Mouse (Mus musculus) retina, postnatal 7 days (tissue): ENCODE data around the gene Nodal.
"Not testable (repeated sequence)": the region's sequence is repeated elsewhere in the genome, so short reads cannot be mapped to it uniquely, and the experiment has no call there.

Experiments
- DNase-seq: peaks from one replicate; pipeline ENCODE4 v3.0.0-alpha.2; 2012; ENCODE audit warnings: low read depth, low spot score

The Nodal gene

GRCm38 (mm10) chr10:61429043-61429442, 11.3 kb downstream of the Nodal start:
- DNase-seq = no peak

- no peak for DNase-seq
Observed at GRCm38 (mm10) chr10:61431375-61431774, 13.6 kb downstream of the Nodal start.

- no peak for DNase-seq
Observed at GRCm38 (mm10) chr10:61440202-61440800, 22.5 kb downstream of the Nodal start.

GRCm38 (mm10) chr10:61443456-61443855, 25.7 kb downstream of the Nodal start:
- no peak for DNase-seq

- no peak for DNase-seq
Observed at GRCm38 (mm10) chr10:61443876-61444275, 26.1 kb downstream of the Nodal start.

GRCm38 (mm10) chr10:61445016-61445415, 27.2 kb downstream of the Nodal start:
- DNase-seq = no peak

GRCm38 (mm10) chr10:61447581-61448353, 30.0 kb downstream of the Nodal start:
- no peak for DNase-seq

- DNase-seq = no peak
Observed at GRCm38 (mm10) chr10:61448834-61449233, 31.1 kb downstream of the Nodal start.

- DNase-seq = no peak
Observed at GRCm38 (mm10) chr10:61451463-61451930, 33.7 kb downstream of the Nodal start.

GRCm38 (mm10) chr10:61451931-61452617, 34.3 kb downstream of the Nodal start:
- peak; percentile 17 for DNase-seq

GRCm38 (mm10) chr10:61452645-61453044, 34.9 kb downstream of the Nodal start, which contains the start of gene Eif4ebp2:
TSS of gene Eif4ebp2 (minus strand) at chr10:61452661.
- peak; percentile 99 for DNase-seq

GRCm38 (mm10) chr10:61453171-61453570, 35.4 kb downstream of the Nodal start:
- DNase-seq = not testable (repeated sequence)

- no peak for DNase-seq
Observed at GRCm38 (mm10) chr10:61457182-61457581, 39.4 kb downstream of the Nodal start.

GRCm38 (mm10) chr10:61465009-61465408, 47.2 kb downstream of the Nodal start:
- no peak for DNase-seq

- DNase-seq = no peak
Observed at GRCm38 (mm10) chr10:61466242-61466641, 48.5 kb downstream of the Nodal start.

- DNase-seq = peak; percentile 38
Observed at GRCm38 (mm10) chr10:61466873-61467272, 49.1 kb downstream of the Nodal start.

GRCm38 (mm10) chr10:61468900-61469299, 51.1 kb downstream of the Nodal start:
- DNase-seq = no peak

- no peak for DNase-seq
Observed at GRCm38 (mm10) chr10:61473640-61474039, 55.9 kb downstream of the Nodal start.

GRCm38 (mm10) chr10:61474344-61474743, 56.6 kb downstream of the Nodal start:
- DNase-seq = no peak
